Mouse (Mus musculus) liver, adult 10 weeks (tissue): ENCODE results near the gene Efl1. TPM values are rescaled to one million over a fixed set of nuclear protein-coding genes. Genes with fewer than 3 reads are reported as not detected.

Experiments
- polyA plus RNA-seq: library from polyadenylated mRNA; stranded (reverse); fragments of 350-450 nt; fragmentation: Illumina TruSeq; extraction: RNeasy Lipid Tissue Mini Kit (QIAGEN cat#74804); gene quantifications from one replicate; pipeline ENCODE4 v1.2.3, GENCODE M21; 2014; ENCODE audit warnings: low read depth, low replicate concordance

Efl1 gene
- 6.4 TPM for polyA plus RNA-seq

DNA sequence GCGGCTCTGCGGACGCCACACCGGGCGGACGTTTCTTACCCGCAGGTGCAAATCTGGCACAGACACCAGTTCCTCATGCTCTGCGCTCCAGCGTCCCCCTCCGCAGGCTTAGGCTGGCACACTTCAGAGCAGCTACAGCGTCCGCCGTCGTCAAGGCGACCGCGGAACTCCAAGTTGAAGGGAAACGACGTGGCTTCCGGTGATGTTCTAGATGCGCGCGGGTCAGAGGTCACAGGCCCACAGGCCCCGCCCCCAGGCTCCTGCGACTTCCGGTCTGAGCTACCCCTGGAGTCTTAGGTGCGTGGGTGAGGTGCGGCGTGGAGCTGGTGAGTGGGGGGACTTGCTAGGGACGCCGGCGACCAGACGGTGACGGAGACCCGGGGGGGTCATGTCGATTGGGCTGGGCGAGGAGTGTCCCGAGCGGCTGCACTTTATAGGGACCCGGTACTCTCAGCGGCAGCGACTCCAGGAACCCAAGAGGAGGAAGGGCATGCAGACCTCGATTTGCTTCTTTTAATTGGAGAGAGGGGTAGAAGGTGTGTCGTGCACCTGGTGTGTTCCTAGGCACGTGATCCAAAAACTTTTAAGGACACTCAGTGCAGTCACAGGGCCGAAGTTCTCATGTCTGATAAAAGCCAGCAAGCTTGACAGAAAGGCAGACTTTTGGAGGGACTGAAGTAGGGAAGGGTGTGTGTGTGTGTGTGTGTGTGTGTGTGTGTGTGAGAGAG is at the start of gene Efl1, which contains the start of gene Saxo2:
Gene Efl1, plus strand, starts transcription at position 262 of the 728 bp plus-strand sequence.
Gene Saxo2, minus strand, starts transcription at position 176 of the 728 bp plus-strand sequence.

Other genes with a start within 250 kb of the Efl1 start
- 1.2 TPM for gene Saxo2, start 86 bp upstream of the Efl1 start, polyA plus RNA-seq
- 0.48 TPM for gene Mex3b, start 218.7 kb downstream of the Efl1 start, polyA plus RNA-seq